In genomic region chr8:114332949-114333348, GRCm38 (mm10) we compare ENCODE assay signal across 14 mouse cellular contexts.
DNase-seq lines count a peak whose midpoint lies in the region; ATAC-seq lines count a peak whose summit lies in the region.
"Had no signal": no experiment of that assay in that cellular context is flagged by ENCODE, and none has a peak within 500 bp of the region (broad histone marks: within the 10 kb centered on the region; RNA-seq: fewer than 3 reads in every experiment).

No protein-coding gene starts in this region.

- intact Hi-C loops in heart, postnatal 36 days (cut with DNase I) = no loop called here

- 42% methylated on average over 4 of the region's 4 CpGs for WGBS in neural tube, embryonic 11.5 days
- WGBS in forebrain, embryonic 16.5 days = 68% methylated on average over 4 of the region's 4 CpGs
- WGBS in midbrain, embryonic 10.5 days = 70% methylated on average over 4 of the region's 4 CpGs

- no peaks in the 10 kb centered on the region for H3K9me3 ChIP-seq in neural tube, embryonic 11.5 days (ENCODE audit: control insufficient read depth, low read length)
- no peaks in the 10 kb centered on the region for H3K9me3 ChIP-seq in forebrain, embryonic 16.5 days (ENCODE audit: control insufficient read depth, low read length)
- peaks cover 9% of the 10 kb centered on the region for H3K9me3 ChIP-seq in midbrain, embryonic 10.5 days (replicated peaks)

- H3K4me3 ChIP-seq in neural tube, embryonic 11.5 days (ENCODE audit: low read depth, low read length) = no peak overlapping the region
- no peak overlapping the region for H3K4me3 ChIP-seq in forebrain, embryonic 16.5 days (replicated peaks; ENCODE audit: low read length)
- no peak overlapping the region for H3K4me3 ChIP-seq in midbrain, embryonic 10.5 days
- H3K4me3 ChIP-seq: heart, embryonic 13.5 days; liver, embryonic 12.5 days had no signal

- H3K36me3 ChIP-seq in neural tube, embryonic 11.5 days (ENCODE audit: control insufficient read depth, insufficient read depth, low read length) = no peaks in the 10 kb centered on the region
- no peaks in the 10 kb centered on the region; the same call in 1 of the 2 replicates for H3K36me3 ChIP-seq in forebrain, embryonic 16.5 days (ENCODE audit: control insufficient read depth, insufficient read depth)
- H3K36me3 ChIP-seq in midbrain, embryonic 10.5 days = peaks cover 11% of the 10 kb centered on the region
- H3K36me3 ChIP-seq: heart, embryonic 13.5 days; liver, embryonic 12.5 days had no signal

- H3K27me3 ChIP-seq in neural tube, embryonic 11.5 days (ENCODE audit: control insufficient read depth, insufficient read depth, low read length) = no peaks in the 10 kb centered on the region
- no peaks in the 10 kb centered on the region for H3K27me3 ChIP-seq in forebrain, embryonic 16.5 days (replicated peaks; ENCODE audit: control insufficient read depth, insufficient read depth, low read length)
- no peaks in the 10 kb centered on the region for H3K27me3 ChIP-seq in midbrain, embryonic 10.5 days (ENCODE audit: low read depth, poor library complexity, severe bottlenecking)
- H3K27me3 ChIP-seq: heart, embryonic 13.5 days; liver, embryonic 12.5 days had no signal

- peaks cover 2% of the 10 kb centered on the region; the same call in 1 of the 2 replicates for H3K4me1 ChIP-seq in neural tube, embryonic 11.5 days (ENCODE audit: control insufficient read depth, insufficient read depth, low read length)
- no peaks in the 10 kb centered on the region; the same call in 1 of the 2 replicates for H3K4me1 ChIP-seq in forebrain, embryonic 16.5 days (replicated peaks; ENCODE audit: control insufficient read depth, insufficient read depth, low read length)
- H3K4me1 ChIP-seq in midbrain, embryonic 10.5 days = peaks cover 35% of the 10 kb centered on the region
- H3K4me1 ChIP-seq: heart, embryonic 13.5 days; liver, embryonic 12.5 days had no signal

- DNase-seq in neural tube, embryonic 11.5 days (ENCODE audit: low spot score) = peak; percentile 40
- DNase-seq in neural tube, embryonic 10.5 days (ENCODE audit: extremely low spot score, low spot score) = no peak
- DNase-seq in midbrain, embryonic 10.5 days (ENCODE audit: low spot score) = no peak
- DNase-seq in right cerebral cortex, postnatal 14 days = no peak
- DNase-seq in heart, postnatal 36 days = no peak
- no peak for DNase-seq in adrenal gland, adult 2 months
- DNase-seq in cerebellum, postnatal 25 days = no peak
- DNase-seq: adrenal gland, postnatal 10 days; cerebellum, adult 8-10 months; thymus, postnatal 36 days had no signal

- H3K27ac ChIP-seq in neural tube, embryonic 11.5 days (ENCODE audit: low read depth, low read length) = peak overlapping the region; percentile 35; the same call in 1 of the 2 replicates
- H3K27ac ChIP-seq in forebrain, embryonic 16.5 days (ENCODE audit: low read length) = 0 out of 2 replicates have a peak overlapping the region, but pooled peaks have one; percentile 4
- H3K27ac ChIP-seq in midbrain, embryonic 10.5 days (replicated peaks) = peak overlapping the region; percentile 75
- H3K27ac ChIP-seq: heart, embryonic 13.5 days; liver, embryonic 12.5 days had no signal

- no peak for ATAC-seq in neural tube, embryonic 11.5 days (ENCODE audit: insufficient read depth, low FRiP score, low TSS enrichment)
- no peak for ATAC-seq in forebrain, embryonic 16.5 days
- ATAC-seq: intestine, embryonic 16.5 days; liver, embryonic 12.5 days had no signal

- H3K9ac ChIP-seq in neural tube, embryonic 11.5 days (ENCODE audit: low read length) = no peak overlapping the region
- H3K9ac ChIP-seq in forebrain, embryonic 16.5 days (replicated peaks; ENCODE audit: low read depth, low read length) = no peak overlapping the region
- H3K9ac ChIP-seq: heart, embryonic 13.5 days; liver, embryonic 12.5 days had no signal

- H3K4me2 ChIP-seq in neural tube, embryonic 11.5 days (ENCODE audit: low read depth) = no peak overlapping the region
- no peak overlapping the region for H3K4me2 ChIP-seq in forebrain, embryonic 16.5 days (ENCODE audit: low read length)
- H3K4me2 ChIP-seq: heart, embryonic 13.5 days; liver, embryonic 12.5 days had no signal

Comparison
In these comparisons a context has a peak if more than half of its experiments do, and no peak if none do; other contexts are left out.
1. H3K27ac ChIP-seq: peak in every context shown above with its lines; median percentile 75 in midbrain, embryonic 10.5 days; 35 in neural tube, embryonic 11.5 days; 4 in forebrain, embryonic 16.5 days.